Mouse (Mus musculus): ENCODE measurements at regions not wholly inside any gene's neighbourhood (a gene's known extent, or its start where the extent isn't known, plus 50 kb on each side); places are given as distances from the start of the nearest gene placed in this dataset.

GRCm38 (mm10) chr4:47698514-47698913 lies 224.1 kb downstream of the Sec61b start:
- peak; percentile 25 for DNase-seq (ENCODE audit: low spot score)
- H3K4me2 ChIP-seq (replicated peaks; ENCODE audit: low read depth, low read length, severe bottlenecking), result no peak overlapping the region
- no peak for ATAC-seq (ENCODE audit: low FRiP score, low read depth)
- H3K4me1 ChIP-seq (ENCODE audit: control insufficient read depth, insufficient read depth, low read length), result 0 out of 2 replicates have a peak, but pooled peaks cover 3% of the 10 kb centered on the region
- no peaks in the 10 kb centered on the region for H3K9me3 ChIP-seq (ENCODE audit: control insufficient read depth, low read length)
- no peak overlapping the region for H3K27ac ChIP-seq (replicated peaks; ENCODE audit: low read depth, low read length)
- H3K36me3 ChIP-seq (ENCODE audit: control insufficient read depth, insufficient read depth, low read length), result no peaks in the 10 kb centered on the region
- no peak overlapping the region for H3K9ac ChIP-seq (ENCODE audit: low read depth, low read length, severe bottlenecking)
- H3K27me3 ChIP-seq (ENCODE audit: control insufficient read depth, insufficient read depth, low read length), result no peaks in the 10 kb centered on the region
- WGBS, result 24% methylated on average over 4 of the region's 4 CpGs
- no peak for TF ChIP-seq POLR2A (IDR thresholded peaks at IDR 0.05; ENCODE audit: borderline replicate concordance, extremely low read depth, insufficient read depth, insufficient read length)
- H3K4me3 ChIP-seq (replicated peaks; ENCODE audit: low read length), result no peak overlapping the region

GRCm38 (mm10) chr4:47698926-47699325 lies 224.5 kb downstream of the Sec61b start:
- Histone ChIP-seq H3K27me3 (ENCODE audit: control insufficient read depth, insufficient read depth, low read length) (no peaks in the 10 kb centered on the region), H3K9me3 (ENCODE audit: control insufficient read depth, low read length) (no peaks in the 10 kb centered on the region), H3K4me1 (ENCODE audit: control insufficient read depth, insufficient read depth, low read length) (0 out of 2 replicates have a peak, but pooled peaks cover 3% of the 10 kb centered on the region), H3K4me3 (replicated peaks; ENCODE audit: low read length) (no peak overlapping the region), H3K27ac (replicated peaks; ENCODE audit: low read depth, low read length) (no peak overlapping the region), H3K4me2 (replicated peaks; ENCODE audit: low read depth, low read length, severe bottlenecking) (no peak overlapping the region), H3K36me3 (ENCODE audit: control insufficient read depth, insufficient read depth, low read length) (no peaks in the 10 kb centered on the region), H3K9ac (ENCODE audit: low read depth, low read length, severe bottlenecking) (no peak overlapping the region)
- WGBS, result 38% methylated on average over 4 of the region's 4 CpGs
- no peak for TF ChIP-seq POLR2A (IDR thresholded peaks at IDR 0.05; ENCODE audit: borderline replicate concordance, extremely low read depth, insufficient read depth, insufficient read length)
- DNase-seq (ENCODE audit: low spot score) (no peak), ATAC-seq (ENCODE audit: low FRiP score, low read depth) (no peak)

- Histone ChIP-seq H3K36me3 (ENCODE audit: control insufficient read depth, insufficient read depth, low read length) (no peaks in the 10 kb centered on the region), H3K4me3 (replicated peaks; ENCODE audit: low read length) (no peak overlapping the region), H3K27me3 (ENCODE audit: control insufficient read depth, insufficient read depth, low read length) (no peaks in the 10 kb centered on the region), H3K4me1 (ENCODE audit: control insufficient read depth, insufficient read depth, low read length) (0 out of 2 replicates have a peak, but pooled peaks cover 3% of the 10 kb centered on the region), H3K9me3 (ENCODE audit: control insufficient read depth, low read length) (no peaks in the 10 kb centered on the region), H3K9ac (ENCODE audit: low read depth, low read length, severe bottlenecking) (no peak overlapping the region), H3K27ac (replicated peaks; ENCODE audit: low read depth, low read length) (no peak overlapping the region), H3K4me2 (replicated peaks; ENCODE audit: low read depth, low read length, severe bottlenecking) (no peak overlapping the region)
- 80% methylated on average over 2 of the region's 2 CpGs for WGBS
- DNase-seq (ENCODE audit: low spot score) (no peak), ATAC-seq (ENCODE audit: low FRiP score, low read depth) (no peak)
- TF ChIP-seq POLR2A (IDR thresholded peaks at IDR 0.05; ENCODE audit: borderline replicate concordance, extremely low read depth, insufficient read depth, insufficient read length), result no peak
Observed at GRCm38 (mm10) chr4:47703501-47703900, 229.0 kb downstream of the Sec61b start.

GRCm38 (mm10) chr4:47704607-47705006 lies 230.1 kb downstream of the Sec61b start:
- H3K4me3 ChIP-seq (replicated peaks; ENCODE audit: low read length), result no peak overlapping the region
- H3K9me3 ChIP-seq (ENCODE audit: control insufficient read depth, low read length), result no peaks in the 10 kb centered on the region
- DNase-seq (ENCODE audit: low spot score) (no peak), ATAC-seq (ENCODE audit: low FRiP score, low read depth) (no peak)
- WGBS, result 81% methylated on average over 4 of the region's 4 CpGs
- H3K9ac ChIP-seq (ENCODE audit: low read depth, low read length, severe bottlenecking), result no peak overlapping the region
- no peaks in the 10 kb centered on the region for H3K4me1 ChIP-seq (ENCODE audit: control insufficient read depth, insufficient read depth, low read length)
- TF ChIP-seq POLR2A (IDR thresholded peaks at IDR 0.05; ENCODE audit: borderline replicate concordance, extremely low read depth, insufficient read depth, insufficient read length), result no peak
- no peak overlapping the region for H3K27ac ChIP-seq (replicated peaks; ENCODE audit: low read depth, low read length)
- H3K4me2 ChIP-seq (replicated peaks; ENCODE audit: low read depth, low read length, severe bottlenecking), result no peak overlapping the region
- no peaks in the 10 kb centered on the region for H3K36me3 ChIP-seq (ENCODE audit: control insufficient read depth, insufficient read depth, low read length)
- H3K27me3 ChIP-seq (ENCODE audit: control insufficient read depth, insufficient read depth, low read length), result no peaks in the 10 kb centered on the region

- no peak for TF ChIP-seq POLR2A (IDR thresholded peaks at IDR 0.05; ENCODE audit: borderline replicate concordance, extremely low read depth, insufficient read depth, insufficient read length)
- H3K27ac ChIP-seq (replicated peaks; ENCODE audit: low read depth, low read length), result no peak overlapping the region
- H3K27me3 ChIP-seq (ENCODE audit: control insufficient read depth, insufficient read depth, low read length), result no peaks in the 10 kb centered on the region
- no peak overlapping the region for H3K9ac ChIP-seq (ENCODE audit: low read depth, low read length, severe bottlenecking)
- H3K4me1 ChIP-seq (ENCODE audit: control insufficient read depth, insufficient read depth, low read length), result no peaks in the 10 kb centered on the region
- no peak overlapping the region for H3K4me2 ChIP-seq (replicated peaks; ENCODE audit: low read depth, low read length, severe bottlenecking)
- no peak for ATAC-seq (ENCODE audit: low FRiP score, low read depth)
- no peak overlapping the region for H3K4me3 ChIP-seq (replicated peaks; ENCODE audit: low read length)
- no peaks in the 10 kb centered on the region for H3K9me3 ChIP-seq (ENCODE audit: control insufficient read depth, low read length)
- DNase-seq (ENCODE audit: low spot score), result no peak
- H3K36me3 ChIP-seq (ENCODE audit: control insufficient read depth, insufficient read depth, low read length), result no peaks in the 10 kb centered on the region
Observed at GRCm38 (mm10) chr4:47707966-47708365, 233.5 kb downstream of the Sec61b start.

GRCm38 (mm10) chr4:47713387-47713786 lies 238.9 kb downstream of the Sec61b start:
- Histone ChIP-seq H3K36me3 (ENCODE audit: control insufficient read depth, insufficient read depth, low read length) (no peaks in the 10 kb centered on the region), H3K27me3 (ENCODE audit: control insufficient read depth, insufficient read depth, low read length) (no peaks in the 10 kb centered on the region), H3K9ac (ENCODE audit: low read depth, low read length, severe bottlenecking) (no peak overlapping the region), H3K27ac (replicated peaks; ENCODE audit: low read depth, low read length) (no peak overlapping the region), H3K4me3 (replicated peaks; ENCODE audit: low read length) (no peak overlapping the region), H3K4me1 (ENCODE audit: control insufficient read depth, insufficient read depth, low read length) (no peaks in the 10 kb centered on the region), H3K9me3 (ENCODE audit: control insufficient read depth, low read length) (no peaks in the 10 kb centered on the region), H3K4me2 (replicated peaks; ENCODE audit: low read depth, low read length, severe bottlenecking) (no peak overlapping the region)
- 72% methylated on average over 7 of the region's 7 CpGs for WGBS
- ATAC-seq (ENCODE audit: low FRiP score, low read depth), result no peak
- no peak for TF ChIP-seq POLR2A (IDR thresholded peaks at IDR 0.05; ENCODE audit: borderline replicate concordance, extremely low read depth, insufficient read depth, insufficient read length)
- no peak for DNase-seq (ENCODE audit: low spot score)

All from limb, embryonic 14.5 days (tissue).